Mouse (Mus musculus) C2C12 (cell line): ENCODE measurements at regions not wholly inside any gene's neighbourhood (a gene's known extent, or its start where the extent isn't known, plus 50 kb on each side); places are given as distances from the start of the nearest gene placed in this dataset.
"Not testable (repeated sequence)": the region's sequence is repeated elsewhere in the genome, so short reads cannot be mapped to it uniquely, and the experiment has no call there.

Experiments used
- H3K27me3 ChIP-seq: one replicate; pipeline ENCODE4 v1.6.1; 2011; ENCODE audit not compliant: control insufficient read depth, insufficient read depth, insufficient read length
- H3K36me3 ChIP-seq: one replicate; pipeline ENCODE4 v1.6.1; 2011; ENCODE audit not compliant: control insufficient read depth, insufficient read depth
- H3K4me3 ChIP-seq: one replicate; pipeline ENCODE4 v1.5.1; 2011; ENCODE audit warnings: mild to moderate bottlenecking, control low read depth; ENCODE audit not compliant: poor library complexity, insufficient read depth, severe bottlenecking
- H3K79me2 ChIP-seq: one replicate; pipeline ENCODE4 v1.6.1; 2011; ENCODE audit not compliant: control insufficient read depth, insufficient read depth
- H3K79me3 ChIP-seq: one replicate; pipeline ENCODE4 v1.6.1; 2011; ENCODE audit warnings: low read depth, control low read depth
- H3ac ChIP-seq: one replicate; pipeline ENCODE3; 2011; ENCODE audit warnings: low read depth; ENCODE audit not compliant: control insufficient read depth, insufficient read length
- CEBPB ChIP-seq: IDR thresholded peaks from one replicate; pipeline ENCODE4 v1.6.1; 2011; ENCODE audit warnings: low read depth, mild to moderate bottlenecking, control low read depth, moderate library complexity
- CTCF ChIP-seq: IDR thresholded peaks from one replicate; pipeline ENCODE4 v1.5.1; 2011; ENCODE audit not compliant: control insufficient read depth, insufficient read depth, insufficient read length
- FOSL1 ChIP-seq: IDR thresholded peaks from one replicate; pipeline ENCODE4 v1.8.0; 2011; ENCODE audit warnings: mild to moderate bottlenecking, low read length; ENCODE audit not compliant: poor library complexity, insufficient read depth, severe bottlenecking
- MAX ChIP-seq: IDR thresholded peaks from one replicate; pipeline ENCODE4 v1.6.1; 2011; ENCODE audit warnings: mild to moderate bottlenecking, control low read depth
- MYOD1 ChIP-seq: IDR thresholded peaks from one replicate; pipeline ENCODE4 v1.6.1; 2011; ENCODE audit warnings: low read depth; ENCODE audit not compliant: control insufficient read depth, insufficient read length
- MYOG ChIP-seq: IDR thresholded peaks from one replicate; pipeline ENCODE4 v1.6.1; 2011; ENCODE audit not compliant: control insufficient read depth, insufficient read length; ENCODE audit errors: extremely low read depth
- USF1 ChIP-seq: IDR thresholded peaks from one replicate; pipeline ENCODE4 v1.6.1; 2011; ENCODE audit warnings: low read depth, mild to moderate bottlenecking, control low read depth, moderate library complexity

DNA sequence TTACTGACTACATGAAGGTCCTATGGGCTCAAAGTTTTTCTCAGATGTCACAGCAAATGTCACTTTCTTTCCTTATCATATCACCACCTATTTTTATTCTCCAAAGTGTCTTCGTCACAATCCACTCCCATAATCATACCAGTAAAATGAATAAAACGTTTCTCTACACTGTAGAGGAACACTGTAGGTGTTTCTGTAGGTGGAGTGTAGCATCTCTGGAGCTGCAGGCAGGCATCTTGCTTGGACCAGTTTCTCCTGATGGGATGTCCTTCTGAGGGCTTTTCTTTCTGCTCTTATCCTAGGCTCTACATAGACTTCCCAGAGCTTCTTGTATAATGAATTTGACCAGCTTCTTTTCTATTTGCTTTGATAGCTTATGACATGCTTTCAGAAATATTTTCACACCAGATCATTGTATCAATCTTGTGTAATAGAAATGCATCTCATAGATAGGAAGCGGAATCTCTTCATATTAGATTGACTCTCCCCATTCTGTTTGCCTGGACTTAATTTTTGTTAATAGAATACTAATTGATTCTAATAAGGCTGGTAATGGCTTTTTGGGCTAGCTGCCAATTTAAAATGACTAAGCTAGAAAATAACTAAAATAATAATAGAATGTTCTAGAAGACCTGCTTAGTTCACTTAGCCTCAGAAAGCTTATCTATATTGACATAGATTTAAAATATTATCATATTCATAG, 282.3 kb upstream of the Meis2 start:
- H3K4me3 ChIP-seq = no peak overlapping the region
- TF ChIP-seq USF1 (no peak), MYOD1 (no peak), FOSL1 (no peak), MAX (no peak), CEBPB (no peak), CTCF (no peak), MYOG (no peak)
- H3K36me3 ChIP-seq = no peaks in the 10 kb centered on the region
- no peaks in the 10 kb centered on the region for H3K79me2 ChIP-seq
- H3ac ChIP-seq = no peak overlapping the region
- H3K27me3 ChIP-seq = no peaks in the 10 kb centered on the region
- H3K79me3 ChIP-seq = no peaks in the 10 kb centered on the region

GRCm38 (mm10) chr2:116331801-116332200, 266.2 kb upstream of the Meis2 start:
- no peaks in the 10 kb centered on the region for H3K27me3 ChIP-seq
- no peak overlapping the region for H3ac ChIP-seq
- H3K79me3 ChIP-seq = no peaks in the 10 kb centered on the region
- no peaks in the 10 kb centered on the region for H3K79me2 ChIP-seq
- TF ChIP-seq MAX (no peak), MYOG (no peak), CEBPB (no peak), CTCF (no peak), FOSL1 (no peak), MYOD1 (no peak), USF1 (no peak)
- no peaks in the 10 kb centered on the region for H3K36me3 ChIP-seq
- H3K4me3 ChIP-seq = no peak overlapping the region

DNA sequence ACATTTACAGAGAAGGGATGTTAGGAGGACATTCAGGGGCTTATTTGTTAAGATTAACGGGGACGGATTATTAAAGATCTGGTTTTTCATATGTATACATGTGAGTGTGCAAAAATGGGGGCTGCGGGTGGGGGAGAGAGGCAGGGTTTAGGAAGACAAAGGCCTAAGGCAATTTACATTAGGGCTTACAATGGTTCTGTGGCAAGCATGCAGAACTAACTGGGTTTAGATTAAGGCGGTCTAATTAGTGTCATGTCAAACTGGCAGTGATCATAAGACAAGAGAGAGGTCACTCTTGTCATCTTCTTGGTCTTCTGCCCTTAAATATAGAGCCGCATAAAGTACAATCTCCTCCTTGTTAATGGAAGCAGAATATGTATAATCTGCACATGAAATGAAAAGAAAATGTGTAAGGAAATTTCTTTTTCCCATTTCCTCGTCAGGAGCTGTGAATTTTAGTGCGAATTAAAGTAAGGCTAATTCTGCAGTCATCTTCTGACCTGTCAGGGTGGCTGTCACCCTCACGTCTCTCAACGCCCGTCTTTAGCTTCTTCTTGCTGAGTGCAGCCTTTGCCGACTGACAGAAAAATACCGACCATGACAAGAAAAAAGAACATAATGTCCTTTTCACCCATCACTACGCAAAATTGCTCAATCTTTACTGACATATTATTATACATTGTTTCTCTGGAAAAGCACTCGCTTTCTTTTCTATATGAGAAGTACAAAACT, 256.6 kb upstream of the Meis2 start:
- Histone ChIP-seq H3K79me3 (no peaks in the 10 kb centered on the region), H3K36me3 (no peaks in the 10 kb centered on the region), H3K4me3 (no peak overlapping the region), H3ac (no peak overlapping the region), H3K27me3 (no peaks in the 10 kb centered on the region), H3K79me2 (no peaks in the 10 kb centered on the region)
- no peak for TF ChIP-seq CTCF
- no peak for TF ChIP-seq FOSL1
- TF ChIP-seq MAX = no peak
- TF ChIP-seq MYOD1 = no peak
- TF ChIP-seq USF1 = no peak
- TF ChIP-seq CEBPB = no peak
- TF ChIP-seq MYOG = no peak

GRCm38 (mm10) chr2:116299551-116299950, 233.9 kb upstream of the Meis2 start:
- Histone ChIP-seq H3K36me3 (no peaks in the 10 kb centered on the region), H3K79me2 (no peaks in the 10 kb centered on the region), H3K27me3 (no peaks in the 10 kb centered on the region), H3K4me3 (no peak overlapping the region), H3ac (no peak overlapping the region), H3K79me3 (no peaks in the 10 kb centered on the region)
- TF ChIP-seq MYOD1 (no peak), MYOG (no peak), FOSL1 (no peak), CTCF (no peak), CEBPB (no peak), MAX (no peak), USF1 (no peak)

- H3ac ChIP-seq = no peak overlapping the region
- TF ChIP-seq CEBPB (no peak), MYOG (no peak), FOSL1 (no peak), MYOD1 (no peak), USF1 (no peak), CTCF (no peak), MAX (no peak)
- H3K79me2 ChIP-seq = no peaks in the 10 kb centered on the region
- H3K79me3 ChIP-seq = no peaks in the 10 kb centered on the region
- H3K27me3 ChIP-seq = no peaks in the 10 kb centered on the region
- H3K36me3 ChIP-seq = no peaks in the 10 kb centered on the region
- no peak overlapping the region for H3K4me3 ChIP-seq
These were observed 224.2 kb upstream of the Meis2 start for GRCm38 (mm10) chr2:116289886-116290285.

DNA sequence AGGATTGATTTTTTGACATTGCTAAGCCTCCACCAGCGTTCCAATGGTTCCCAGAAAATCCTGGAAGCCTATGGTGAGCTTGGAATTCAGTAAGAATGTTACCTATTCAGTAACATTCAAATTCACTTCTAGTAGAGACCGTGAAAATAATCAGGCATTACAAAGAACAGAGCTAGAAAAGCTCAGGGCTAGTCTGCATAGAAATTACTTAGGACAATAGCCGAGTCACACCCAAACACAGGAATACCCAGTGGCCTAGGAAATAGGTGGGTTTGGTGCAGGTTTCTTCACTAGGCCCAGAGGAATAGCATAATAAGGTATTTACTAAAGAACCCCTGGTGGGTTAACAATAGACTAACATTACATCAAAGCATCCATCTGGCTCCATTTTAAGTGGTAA, 177.6 kb upstream of the Meis2 start:
- H3K27me3 ChIP-seq, H3K36me3 ChIP-seq, H3K4me3 ChIP-seq, H3ac ChIP-seq, H3K79me3 ChIP-seq, H3K79me2 ChIP-seq: not testable (repeated sequence)
